Comparison of ENCODE assay signal across 29 mouse cellular contexts in the genomic region with DNA sequence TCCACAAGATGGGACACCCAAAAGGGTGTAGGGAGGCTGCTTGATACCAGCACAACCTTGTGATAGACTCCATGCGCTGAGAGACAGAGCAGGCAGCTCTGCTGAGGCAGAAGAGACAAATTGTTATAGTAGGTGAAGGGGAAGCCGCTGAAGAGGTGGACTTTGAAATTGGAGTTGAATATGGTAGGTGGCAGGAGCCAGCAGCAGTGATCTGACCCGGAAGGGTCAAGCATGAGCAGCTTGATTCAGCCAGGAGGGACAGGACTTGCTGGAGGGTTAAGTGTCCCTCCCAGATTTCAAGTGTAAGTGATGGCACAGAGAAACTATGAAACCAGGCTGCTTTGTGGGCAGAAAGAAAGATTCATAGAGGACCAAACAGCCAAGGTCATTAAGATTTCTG. TPM values are rescaled to one million over a fixed set of nuclear protein-coding genes. Genes with fewer than 3 reads are reported as not detected.
A peak's percentile ranks its signal among the peaks of the same experiment; 100 is the strongest.
DNase-seq lines count a peak whose midpoint lies in the region; ATAC-seq and TF ChIP-seq lines count a peak whose summit lies in the region.
"Had no signal": no experiment of that assay in that cellular context is flagged by ENCODE, and none has a peak within 500 bp of the region (broad histone marks: within the 10 kb centered on the region; RNA-seq: fewer than 3 reads in every experiment).

No protein-coding gene starts in this region.

- no peak for TF ChIP-seq EP300 in liver, postnatal 0 days (IDR thresholded peaks at IDR 0.05; ENCODE audit: low read depth)

- no peak for ATAC-seq in liver, postnatal 0 days
- no peak for ATAC-seq in forebrain, embryonic 11.5 days (replicated peaks; ENCODE audit: low FRiP score)
- ATAC-seq: activated CD4-positive, CD25-positive, alpha-beta regulatory T cell, adult 4 months; CD4-positive, CD25-positive, alpha-beta regulatory T cell, adult 4 months; forebrain, embryonic 13.5 days; forebrain, embryonic 15.5 days; Patski had no signal

- H3K79me2 ChIP-seq in liver, adult 2 months (ENCODE audit: control insufficient read depth, insufficient read depth, low read length), result peaks cover 13% of the 10 kb centered on the region; the same call in 1 of the 2 replicates

- no peak overlapping the region; the same call in 1 of the 2 replicates for H3K27ac ChIP-seq in liver, adult 2 months (replicated peaks; ENCODE audit: insufficient read depth, low read depth, low read length)
- H3K27ac ChIP-seq in liver, postnatal 0 days (ENCODE audit: low read depth), result no peak overlapping the region
- H3K27ac ChIP-seq in forebrain, embryonic 11.5 days (ENCODE audit: low read depth, low read length), result no peak overlapping the region
- H3K27ac ChIP-seq: embryonic facial prominence, embryonic 13.5 days; embryonic facial prominence, embryonic 15.5 days; forebrain, embryonic 10.5 days; forebrain, embryonic 13.5 days; forebrain, embryonic 15.5 days had no signal

- H3K9ac ChIP-seq in liver, adult 2 months (ENCODE audit: low read depth, low read length), result no peak overlapping the region
- H3K9ac ChIP-seq in liver, postnatal 0 days (replicated peaks), result no peak overlapping the region
- no peak overlapping the region for H3K9ac ChIP-seq in forebrain, embryonic 11.5 days (ENCODE audit: low read length)
- H3K9ac ChIP-seq: embryonic facial prominence, embryonic 13.5 days; embryonic facial prominence, embryonic 15.5 days; forebrain, embryonic 13.5 days; forebrain, embryonic 15.5 days had no signal

- 44% methylated on average over 3 of the region's 3 CpGs for WGBS in liver, adult 2 months
- 88% methylated on average over 3 of the region's 3 CpGs for WGBS in liver, postnatal 0 days (ENCODE audit: insufficient replicate concordance)
- WGBS in forebrain, embryonic 11.5 days, result 84% methylated on average over 3 of the region's 3 CpGs

- H3K36me3 ChIP-seq in liver, adult 2 months (ENCODE audit: control insufficient read depth, insufficient read depth, low read length), result peaks cover 17% of the 10 kb centered on the region
- peaks cover 45% of the 10 kb centered on the region for H3K36me3 ChIP-seq in liver, postnatal 0 days (replicated peaks; ENCODE audit: insufficient read depth, low read length)
- no peaks in the 10 kb centered on the region; the same call in 1 of the 2 replicates for H3K36me3 ChIP-seq in forebrain, embryonic 11.5 days (ENCODE audit: control insufficient read depth, insufficient read depth, low read length)

- no peak for TF ChIP-seq POLR2A in liver, adult 2 months (IDR thresholded peaks at IDR 0.05; ENCODE audit: extremely low read depth, insufficient read depth, low read length)

- no peaks in the 10 kb centered on the region for H3K27me3 ChIP-seq in liver, adult 2 months (ENCODE audit: control insufficient read depth, insufficient read depth, low read length)
- H3K27me3 ChIP-seq in liver, postnatal 0 days (ENCODE audit: insufficient read depth, low read length), result no peaks in the 10 kb centered on the region
- H3K27me3 ChIP-seq in forebrain, embryonic 11.5 days (ENCODE audit: control insufficient read depth, insufficient read depth, low read length), result no peaks in the 10 kb centered on the region
- H3K27me3 ChIP-seq: CH12.LX; embryonic facial prominence, embryonic 13.5 days; embryonic facial prominence, embryonic 15.5 days; forebrain, embryonic 13.5 days; forebrain, embryonic 15.5 days; Patski had no signal

- H3K9me3 ChIP-seq in liver, postnatal 0 days (ENCODE audit: low read length), result no peaks in the 10 kb centered on the region
- H3K9me3 ChIP-seq in forebrain, embryonic 11.5 days (ENCODE audit: control insufficient read depth, low read length), result no peaks in the 10 kb centered on the region
- H3K9me3 ChIP-seq: embryonic facial prominence, embryonic 13.5 days; embryonic facial prominence, embryonic 15.5 days; forebrain, embryonic 10.5 days; forebrain, embryonic 13.5 days; forebrain, embryonic 15.5 days; G1E had no signal

- peak; percentile 32 for DNase-seq in kidney, adult 11 months
- DNase-seq in kidney, postnatal 14 days, result no peak
- peak; percentile 54 for DNase-seq in kidney, adult 9 months
- DNase-seq in kidney, postnatal 10 days, result no peak
- DNase-seq in liver, adult 2 months (ENCODE audit: extremely low read depth, low read depth, low spot score), result peak; percentile 72
- DNase-seq in liver, postnatal 0 days, result no peak
- peak; percentile 29 to 39 for DNase-seq in kidney, postnatal 36 days
- DNase-seq in forebrain, embryonic 11.5 days (ENCODE audit: low spot score), result no peak
- DNase-seq: adrenal gland, adult 8-10 months; adrenal gland, postnatal 14 days; B cell, adult 2 months; cerebellum, adult 11 months; cerebellum, adult 18-20 months; cerebellum, adult 8-10 months; cerebellum, adult 9-11 months; cerebellum, postnatal 14 days; cerebellum, postnatal 36 days; embryo, embryonic 11 days had no signal

- H3K4me2 ChIP-seq in liver, postnatal 0 days (ENCODE audit: low read depth, low read length), result no peak overlapping the region
- H3K4me2 ChIP-seq in forebrain, embryonic 11.5 days (ENCODE audit: low read depth, low read length, severe bottlenecking), result no peak overlapping the region
- H3K4me2 ChIP-seq: embryonic facial prominence, embryonic 13.5 days; embryonic facial prominence, embryonic 15.5 days; forebrain, embryonic 13.5 days; forebrain, embryonic 15.5 days had no signal

- H3K4me1 ChIP-seq in liver, adult 2 months (ENCODE audit: control insufficient read depth, insufficient read depth, low read length), result peaks cover 16% of the 10 kb centered on the region
- H3K4me1 ChIP-seq in liver, postnatal 0 days (ENCODE audit: insufficient read depth), result no peaks in the 10 kb centered on the region
- H3K4me1 ChIP-seq in forebrain, embryonic 11.5 days (replicated peaks; ENCODE audit: control insufficient read depth, insufficient read depth, low read length), result no peaks in the 10 kb centered on the region
- H3K4me1 ChIP-seq: forebrain, embryonic 10.5 days; forebrain, embryonic 13.5 days; forebrain, embryonic 15.5 days had no signal

- TF ChIP-seq CTCF in liver, adult 2 months (IDR thresholded peaks at IDR 0.05; ENCODE audit: low read depth, low read length), result no peak
- TF ChIP-seq CTCF in liver, postnatal 0 days (IDR thresholded peaks at IDR 0.05; ENCODE audit: low read depth), result no peak

- no peak overlapping the region for H3K4me3 ChIP-seq in liver, adult 2 months (ENCODE audit: insufficient read depth, low read depth, low read length)
- no peak overlapping the region for H3K4me3 ChIP-seq in liver, postnatal 0 days (ENCODE audit: low read depth, low read length)
- H3K4me3 ChIP-seq in forebrain, embryonic 11.5 days (ENCODE audit: low read depth, low read length), result no peak overlapping the region
- H3K4me3 ChIP-seq: embryonic facial prominence, embryonic 13.5 days; embryonic facial prominence, embryonic 15.5 days; erythroblast, embryonic 14.5 days; forebrain, embryonic 10.5 days; forebrain, embryonic 13.5 days; forebrain, embryonic 15.5 days had no signal

RNA-seq across cellular contexts. Expression of a gene that starts 33.4 kb away (rescaled TPM):
- total RNA-seq in liver, adult 2 months (2014; rRNA removed), result 15.7 TPM in 2 replicates
- polyA plus RNA-seq in liver, adult 2 months (2012; rRNA removed), result 14.2 and 26.4 TPM in 2 replicates
- polyA plus RNA-seq in liver, postnatal 0 days (2015; fragmentation: Nextera tagmentation; extraction: Ambion mirVana), result 37.7 and 40.6 TPM in 2 replicates
- polyA plus RNA-seq in forebrain, embryonic 11.5 days (2014; fragmentation: Nextera tagmentation; extraction: Ambion mirVana), result 4.1 and 5.5 TPM in 2 replicates

RNA-seq across cellular contexts. Expression of a gene that starts 51.2 kb away (rescaled TPM):
- total RNA-seq in liver, adult 2 months (2014; rRNA removed), result 31.8 and 34.8 TPM in 2 replicates
- 22.2 and 26.7 TPM in 2 replicates for polyA plus RNA-seq in liver, adult 2 months (2012; rRNA removed)
- polyA plus RNA-seq in liver, postnatal 0 days (2015; fragmentation: Nextera tagmentation; extraction: Ambion mirVana), result 14.1 and 17.2 TPM in 2 replicates
- 112 and 114 TPM in 2 replicates for polyA plus RNA-seq in forebrain, embryonic 11.5 days (2014; fragmentation: Nextera tagmentation; extraction: Ambion mirVana)

RNA-seq across cellular contexts. Expression of a gene that starts 51.4 kb away (rescaled TPM):
- total RNA-seq in liver, adult 2 months (2014; rRNA removed), result 3.1 and 3.3 TPM in 2 replicates
- polyA plus RNA-seq in liver, adult 2 months (2012; rRNA removed), result 5.2 and 5.3 TPM in 2 replicates
- polyA plus RNA-seq in liver, postnatal 0 days (2015; fragmentation: Nextera tagmentation; extraction: Ambion mirVana), result 2.5 and 3.1 TPM in 2 replicates
- 8.3 and 8.6 TPM in 2 replicates for polyA plus RNA-seq in forebrain, embryonic 11.5 days (2014; fragmentation: Nextera tagmentation; extraction: Ambion mirVana)
- polyA plus RNA-seq: erythroblast, embryonic 14.5 days had no signal

Comparison
In these comparisons a context has a peak if more than half of its experiments do, and no peak if none do; other contexts are left out.
1. DNase-seq: peak in kidney, adult 11 months (single experiment), kidney, adult 9 months (single experiment), liver, adult 2 months (single experiment) and kidney, postnatal 36 days (2 of 2); none in kidney, postnatal 14 days (single experiment), kidney, postnatal 10 days (single experiment), liver, postnatal 0 days (single experiment) and forebrain, embryonic 11.5 days (single experiment).